Mouse (Mus musculus) embryonic facial prominence, embryonic 15.5 days (tissue): Measurements from ENCODE around the gene Mast4. TPM values are rescaled to one million over a fixed set of nuclear protein-coding genes. Genes with fewer than 3 reads are reported as not detected.
A peak's percentile ranks its signal among the peaks of the same experiment; 100 is the strongest.

Source experiments
- ATAC-seq: fragments of 200-750 bp; cut with Nextera tagmentation; 2 replicates; pipeline ENCODE4 v1.8.0; 2017; ENCODE audit warnings: low read depth, moderate TSS enrichment; ENCODE audit not compliant: insufficient number of reproducible peaks, low FRiP score, low TSS enrichment
- H3K27ac ChIP-seq: fragments of 300-500 bp; sonication (generic); replicated peaks from 2 replicates; pipeline ENCODE4 v1.5.1; 2015; ENCODE audit warnings: mild to moderate bottlenecking, inconsistent platforms
- H3K27me3 ChIP-seq: fragments of 300-500 bp; sonication (generic); 2 replicates; pipeline ENCODE4 v1.6.1; 2015; ENCODE audit warnings: inconsistent platforms
- H3K36me3 ChIP-seq: fragments of 300-500 bp; sonication (generic); 2 replicates; pipeline ENCODE4 v1.6.1; 2015; ENCODE audit warnings: mild to moderate bottlenecking, inconsistent platforms
- H3K4me1 ChIP-seq: fragments of 300-500 bp; sonication (generic); 2 replicates; pipeline ENCODE4 v1.6.1; 2015; ENCODE audit warnings: inconsistent platforms
- H3K4me2 ChIP-seq: fragments of 300-500 bp; sonication (generic); replicated peaks from 2 replicates; pipeline ENCODE4 v1.6.1; 2015; ENCODE audit warnings: mild to moderate bottlenecking, inconsistent platforms
- H3K4me3 ChIP-seq: fragments of 300-500 bp; sonication (generic); replicated peaks from 2 replicates; pipeline ENCODE4 v1.5.1; 2015; ENCODE audit warnings: mild to moderate bottlenecking, inconsistent platforms
- H3K9ac ChIP-seq: fragments of 300-500 bp; sonication (generic); 2 replicates; pipeline ENCODE4 v1.6.1; 2015; ENCODE audit warnings: inconsistent platforms
- H3K9me3 ChIP-seq: fragments of 300-500 bp; sonication (generic); replicated peaks from 2 replicates; pipeline ENCODE4 v1.6.1; 2016; ENCODE audit warnings: inconsistent platforms
- WGBS: fragments of 180-500 bp; shearing (Covaris S2); methylation state at CpG from one replicate; pipeline ENCODE4 v1.1.7; 2015; 5-methylcytosine and 5-hydroxymethylcytosine counted together
- polyA plus RNA-seq: library from polyadenylated mRNA; unstranded; fragments of >200 nt; fragmentation: Nextera tagmentation; extraction: Ambion mirVana; gene quantifications from 2 replicates; pipeline ENCODE4 v1.2.1, GENCODE M21; 2015

Mast4 gene
- polyA plus RNA-seq, 1 experiment from 2014 or later = 30.2 TPM

- H3K9ac ChIP-seq = no peak overlapping the region
- no peak overlapping the region for H3K27ac ChIP-seq
- no peak overlapping the region for H3K4me2 ChIP-seq
- H3K4me3 ChIP-seq = no peak overlapping the region
- WGBS = 88% methylated on average over 13 of the region's 13 CpGs
- no peaks in the 10 kb centered on the region for H3K27me3 ChIP-seq
- H3K4me1 ChIP-seq = no peaks in the 10 kb centered on the region
- ATAC-seq = no peak
- no peaks in the 10 kb centered on the region for H3K36me3 ChIP-seq
- H3K9me3 ChIP-seq = no peaks in the 10 kb centered on the region
Measured at GRCm38 (mm10) chr13:103140051-103140450, 194.2 kb downstream of the Mast4 start.

- Histone ChIP-seq H3K36me3 (no peaks in the 10 kb centered on the region), H3K4me2 (no peak overlapping the region), H3K9me3 (no peaks in the 10 kb centered on the region), H3K27ac (no peak overlapping the region), H3K27me3 (no peaks in the 10 kb centered on the region), H3K4me3 (no peak overlapping the region), H3K9ac (no peak overlapping the region), H3K4me1 (no peaks in the 10 kb centered on the region)
- ATAC-seq = no peak
Measured at GRCm38 (mm10) chr13:103138298-103138697, 196.0 kb downstream of the Mast4 start.

GRCm38 (mm10) chr13:103135224-103135883, 198.9 kb downstream of the Mast4 start:
- no peak overlapping the region for H3K4me2 ChIP-seq
- H3K27me3 ChIP-seq = no peaks in the 10 kb centered on the region
- no peaks in the 10 kb centered on the region for H3K36me3 ChIP-seq
- 81% methylated on average over 17 of the region's 17 CpGs for WGBS
- no peaks in the 10 kb centered on the region for H3K9me3 ChIP-seq
- ATAC-seq = no peak
- H3K4me1 ChIP-seq = no peaks in the 10 kb centered on the region
- no peak overlapping the region for H3K9ac ChIP-seq
- H3K4me3 ChIP-seq = no peak overlapping the region
- H3K27ac ChIP-seq = no peak overlapping the region

- Histone ChIP-seq H3K9me3 (no peaks in the 10 kb centered on the region), H3K4me3 (no peak overlapping the region), H3K27me3 (no peaks in the 10 kb centered on the region), H3K36me3 (no peaks in the 10 kb centered on the region), H3K4me2 (no peak overlapping the region), H3K4me1 (no peaks in the 10 kb centered on the region), H3K9ac (no peak overlapping the region), H3K27ac (no peak overlapping the region)
- WGBS = 88% methylated on average over 2 of the region's 2 CpGs
- no peak for ATAC-seq
Measured at GRCm38 (mm10) chr13:103131781-103132180, 202.5 kb downstream of the Mast4 start.

- H3K4me2 ChIP-seq = no peak overlapping the region
- no peak overlapping the region for H3K4me3 ChIP-seq
- H3K36me3 ChIP-seq = no peaks in the 10 kb centered on the region
- H3K27me3 ChIP-seq = no peaks in the 10 kb centered on the region
- no peak for ATAC-seq
- WGBS = 68% methylated on average over 6 of the region's 6 CpGs
- H3K9me3 ChIP-seq = no peaks in the 10 kb centered on the region
- H3K27ac ChIP-seq = no peak overlapping the region
- no peaks in the 10 kb centered on the region for H3K4me1 ChIP-seq
- H3K9ac ChIP-seq = no peak overlapping the region
Measured at GRCm38 (mm10) chr13:103129130-103129797, 205.0 kb downstream of the Mast4 start.

- H3K9me3 ChIP-seq = no peaks in the 10 kb centered on the region
- no peaks in the 10 kb centered on the region for H3K27me3 ChIP-seq
- ATAC-seq = no peak
- no peak overlapping the region for H3K4me2 ChIP-seq
- no peaks in the 10 kb centered on the region for H3K36me3 ChIP-seq
- H3K9ac ChIP-seq = no peak overlapping the region
- H3K27ac ChIP-seq = no peak overlapping the region
- 78% methylated on average over 7 of the region's 7 CpGs for WGBS
- H3K4me1 ChIP-seq = no peaks in the 10 kb centered on the region
- H3K4me3 ChIP-seq = no peak overlapping the region
Measured at GRCm38 (mm10) chr13:103128729-103129128, 205.6 kb downstream of the Mast4 start.

GRCm38 (mm10) chr13:103127594-103127993, 206.7 kb downstream of the Mast4 start:
- no peak overlapping the region for H3K4me3 ChIP-seq
- no peaks in the 10 kb centered on the region for H3K36me3 ChIP-seq
- 87% methylated on average over 5 of the region's 5 CpGs for WGBS
- H3K4me1 ChIP-seq = no peaks in the 10 kb centered on the region
- H3K9ac ChIP-seq = no peak overlapping the region
- no peaks in the 10 kb centered on the region for H3K9me3 ChIP-seq
- H3K4me2 ChIP-seq = no peak overlapping the region
- ATAC-seq = no peak
- H3K27me3 ChIP-seq = no peaks in the 10 kb centered on the region
- H3K27ac ChIP-seq = no peak overlapping the region

- no peak overlapping the region for H3K4me2 ChIP-seq
- 92% methylated on average over 9 of the region's 9 CpGs for WGBS
- no peak overlapping the region for H3K27ac ChIP-seq
- H3K4me3 ChIP-seq = no peak overlapping the region
- no peak overlapping the region for H3K9ac ChIP-seq
- H3K4me1 ChIP-seq = no peaks in the 10 kb centered on the region
- H3K27me3 ChIP-seq = no peaks in the 10 kb centered on the region
- no peaks in the 10 kb centered on the region for H3K9me3 ChIP-seq
- no peak for ATAC-seq
- no peaks in the 10 kb centered on the region for H3K36me3 ChIP-seq
Measured at GRCm38 (mm10) chr13:103123716-103124115, 210.6 kb downstream of the Mast4 start.

- Histone ChIP-seq H3K36me3 (no peaks in the 10 kb centered on the region), H3K4me2 (no peak overlapping the region), H3K27ac (no peak overlapping the region), H3K4me3 (no peak overlapping the region), H3K9ac (no peak overlapping the region), H3K4me1 (no peaks in the 10 kb centered on the region), H3K9me3 (no peaks in the 10 kb centered on the region), H3K27me3 (no peaks in the 10 kb centered on the region)
- no peak for ATAC-seq
- WGBS = 49% methylated on average over 22 of the region's 22 CpGs
Measured at GRCm38 (mm10) chr13:103121796-103122792, 212.2 kb downstream of the Mast4 start.

GRCm38 (mm10) chr13:103120669-103121131, 213.6 kb downstream of the Mast4 start:
- Histone ChIP-seq H3K4me3 (no peak overlapping the region), H3K27me3 (no peaks in the 10 kb centered on the region), H3K9me3 (no peaks in the 10 kb centered on the region), H3K36me3 (no peaks in the 10 kb centered on the region), H3K4me2 (0 out of 2 replicates have a peak overlapping the region, but pooled peaks have one; percentile 17), H3K27ac (no peak overlapping the region), H3K4me1 (no peaks in the 10 kb centered on the region), H3K9ac (no peak overlapping the region)
- ATAC-seq = 0 out of 2 replicates have a peak, but pooled peaks have one; percentile 57
- WGBS = 7% methylated on average over 7 of the region's 7 CpGs

GRCm38 (mm10) chr13:103119728-103120127, 214.6 kb downstream of the Mast4 start:
- H3K9me3 ChIP-seq = no peaks in the 10 kb centered on the region
- WGBS = 90% methylated on average over 9 of the region's 9 CpGs
- no peak overlapping the region for H3K27ac ChIP-seq
- no peaks in the 10 kb centered on the region for H3K36me3 ChIP-seq
- no peak overlapping the region for H3K4me2 ChIP-seq
- no peaks in the 10 kb centered on the region for H3K27me3 ChIP-seq
- no peak for ATAC-seq
- no peak overlapping the region for H3K4me3 ChIP-seq
- peaks cover 1% of the 10 kb centered on the region for H3K4me1 ChIP-seq
- H3K9ac ChIP-seq = no peak overlapping the region
